Mouse (Mus musculus): Measurements from ENCODE around the gene 5430419D17Rik. TPM values are rescaled to one million over a fixed set of nuclear protein-coding genes. Genes with fewer than 3 reads are reported as not detected.

5430419D17Rik gene
- not detected in 2 replicates for polyA plus RNA-seq (2012; rRNA removed)

- no peak for DNase-seq (ENCODE audit: low read depth, low spot score)
- 74% methylated on average over 9 of the region's 9 CpGs for WGBS
Observed at GRCm38 (mm10) chr7:131174121-131174520, at the start of gene 5430419D17Rik. 5430419D17Rik (plus strand) TSS chr7:131174402.

GRCm38 (mm10) chr7:131130021-131130420 is 44.2 kb upstream of the 5430419D17Rik start:
- 50% methylated on average over 12 of the region's 12 CpGs for WGBS
- no peak for DNase-seq (ENCODE audit: low read depth, low spot score)

GRCm38 (mm10) chr7:131133181-131133580 is 41.0 kb upstream of the 5430419D17Rik start:
- WGBS: 75% methylated on average over 3 of the region's 3 CpGs
- DNase-seq (ENCODE audit: low read depth, low spot score): no peak

GRCm38 (mm10) chr7:131146214-131146613 is 28.0 kb upstream of the 5430419D17Rik start, which contains the start of gene 4933402N03Rik:
4933402N03Rik (minus strand) TSS chr7:131146314.
- DNase-seq (ENCODE audit: low read depth, low spot score): no peak
- WGBS: 72% methylated on average over 2 of the region's 2 CpGs

- no peak for DNase-seq (ENCODE audit: low read depth, low spot score)
- 74% methylated on average over 3 of the region's 3 CpGs for WGBS
Observed at GRCm38 (mm10) chr7:131150179-131150578, 24.0 kb upstream of the 5430419D17Rik start.

GRCm38 (mm10) chr7:131153044-131153443 is 21.2 kb upstream of the 5430419D17Rik start:
- 76% methylated on average over 5 of the region's 5 CpGs for WGBS
- no peak for DNase-seq (ENCODE audit: low read depth, low spot score)

GRCm38 (mm10) chr7:131162251-131162650 is 12.0 kb upstream of the 5430419D17Rik start:
- no peak for DNase-seq (ENCODE audit: low read depth, low spot score)
- WGBS: 40% methylated on average over 7 of the region's 7 CpGs

GRCm38 (mm10) chr7:131167771-131168170 is 6.4 kb upstream of the 5430419D17Rik start:
- DNase-seq (ENCODE audit: low read depth, low spot score): no peak
- 77% methylated on average over 3 of the region's 3 CpGs for WGBS

GRCm38 (mm10) chr7:131169099-131169498 is 5.1 kb upstream of the 5430419D17Rik start:
- DNase-seq (ENCODE audit: low read depth, low spot score): no peak
- WGBS: 15% methylated on average over 2 of the region's 2 CpGs

GRCm38 (mm10) chr7:131182685-131183084 is 8.5 kb downstream of the 5430419D17Rik start:
- 32% methylated on average over 4 of the region's 4 CpGs for WGBS
- no peak for DNase-seq (ENCODE audit: low read depth, low spot score)

GRCm38 (mm10) chr7:131184339-131184738 is 10.1 kb downstream of the 5430419D17Rik start:
- DNase-seq (ENCODE audit: low read depth, low spot score): no peak
- WGBS: 58% methylated on average over 8 of the region's 8 CpGs

- WGBS: 49% methylated on average over 8 of the region's 8 CpGs
- DNase-seq (ENCODE audit: low read depth, low spot score): no peak
Observed at GRCm38 (mm10) chr7:131187047-131187446, 12.8 kb downstream of the 5430419D17Rik start.

- 93% methylated on average over 14 of the region's 14 CpGs for WGBS
Observed at GRCm38 (mm10) chr7:131187996-131188395, 13.8 kb downstream of the 5430419D17Rik start.

GRCm38 (mm10) chr7:131223086-131223485 is 48.9 kb downstream of the 5430419D17Rik start:
- WGBS: 73% methylated on average over 5 of the region's 5 CpGs
- DNase-seq (ENCODE audit: low read depth, low spot score): no peak

More at GRCm38 (mm10) chr7:131187996-131188395, 13.8 kb downstream of the 5430419D17Rik start:
- no peak for DNase-seq (ENCODE audit: low read depth, low spot score)

- DNase-seq (ENCODE audit: low read depth, low spot score): no peak
Observed at GRCm38 (mm10) chr7:131236091-131236490, 61.9 kb downstream of the 5430419D17Rik start.

GRCm38 (mm10) chr7:131244993-131245392 is 70.8 kb downstream of the 5430419D17Rik start:
- no peak for DNase-seq (ENCODE audit: low read depth, low spot score)
- 5% methylated on average over 1 of the region's 1 CpGs for WGBS

GRCm38 (mm10) chr7:131256841-131257240 is 82.6 kb downstream of the 5430419D17Rik start:
- DNase-seq (ENCODE audit: low read depth, low spot score): no peak
- WGBS: 79% methylated on average over 5 of the region's 5 CpGs

- WGBS: 6% methylated on average over 1 of the region's 1 CpGs
- DNase-seq (ENCODE audit: low read depth, low spot score): no peak
Observed at GRCm38 (mm10) chr7:131257309-131257708, 83.1 kb downstream of the 5430419D17Rik start.

GRCm38 (mm10) chr7:131260946-131261345 is 86.7 kb downstream of the 5430419D17Rik start:
- 53% methylated on average over 6 of the region's 6 CpGs for WGBS
- DNase-seq (ENCODE audit: low read depth, low spot score): no peak

GRCm38 (mm10) chr7:131264251-131264650 is 90.0 kb downstream of the 5430419D17Rik start:
- DNase-seq (ENCODE audit: low read depth, low spot score): no peak
- 81% methylated on average over 4 of the region's 4 CpGs for WGBS

- 51% methylated on average over 4 of the region's 4 CpGs for WGBS
Observed at GRCm38 (mm10) chr7:131265851-131266250, 91.6 kb downstream of the 5430419D17Rik start.

GRCm38 (mm10) chr7:131297151-131297550 is 122.9 kb downstream of the 5430419D17Rik start:
- 64% methylated on average over 8 of the region's 8 CpGs for WGBS
- no peak for DNase-seq (ENCODE audit: low read depth, low spot score)

More at GRCm38 (mm10) chr7:131265851-131266250, 91.6 kb downstream of the 5430419D17Rik start:
- DNase-seq (ENCODE audit: low read depth, low spot score): no peak
